8 mouse cellular contexts compared by ENCODE assay signal in genomic region chr10:87649091-87649490, GRCm38 (mm10).
DNase-seq lines count a peak whose midpoint lies in the region; ATAC-seq lines count a peak whose summit lies in the region.

No protein-coding gene starts in this region.

- H3K4me1 ChIP-seq in hindbrain, embryonic 14.5 days (replicated peaks; ENCODE audit: control insufficient read depth, insufficient read depth, low read length), result no peaks in the 10 kb centered on the region
- H3K4me1 ChIP-seq in hindbrain, embryonic 16.5 days (ENCODE audit: control insufficient read depth, insufficient read depth, low read depth, low read length), result no peaks in the 10 kb centered on the region
- no peaks in the 10 kb centered on the region for H3K4me1 ChIP-seq in limb, embryonic 10.5 days

- no peak overlapping the region for H3K9ac ChIP-seq in hindbrain, embryonic 14.5 days
- no peak overlapping the region for H3K9ac ChIP-seq in hindbrain, embryonic 16.5 days (ENCODE audit: low read depth, low read length)

- H3K27me3 ChIP-seq in hindbrain, embryonic 14.5 days (ENCODE audit: control insufficient read depth, insufficient read depth, low read length), result no peaks in the 10 kb centered on the region
- H3K27me3 ChIP-seq in hindbrain, embryonic 16.5 days (replicated peaks; ENCODE audit: control insufficient read depth, insufficient read depth, low read length), result no peaks in the 10 kb centered on the region
- H3K27me3 ChIP-seq in limb, embryonic 10.5 days (ENCODE audit: low read depth, poor library complexity, severe bottlenecking), result no peaks in the 10 kb centered on the region

- no peak overlapping the region for H3K4me2 ChIP-seq in hindbrain, embryonic 14.5 days (replicated peaks)
- no peak overlapping the region for H3K4me2 ChIP-seq in hindbrain, embryonic 16.5 days (ENCODE audit: low read length)

- DNase-seq in hindbrain, embryonic 14.5 days (ENCODE audit: low spot score), result peak; percentile 65
- DNase-seq in urinary bladder, postnatal 25 days (ENCODE audit: low spot score), result peak; percentile 14
- DNase-seq in urinary bladder, postnatal 4 days (ENCODE audit: low spot score in 2 of 2), result no peak
- peak; percentile 35 for DNase-seq in embryo, embryonic 11.5 days (ENCODE audit: low read depth, low spot score)
- DNase-seq in limb, embryonic 10.5 days (ENCODE audit: low spot score), result peak; percentile 32
- no peak for DNase-seq in thymus, postnatal 25 days
- no peak for DNase-seq in B cell, adult 2 months

- H3K36me3 ChIP-seq in hindbrain, embryonic 14.5 days (replicated peaks; ENCODE audit: control insufficient read depth, insufficient read depth), result no peaks in the 10 kb centered on the region
- H3K36me3 ChIP-seq in hindbrain, embryonic 16.5 days (ENCODE audit: control insufficient read depth, insufficient read depth, low read length), result no peaks in the 10 kb centered on the region
- no peaks in the 10 kb centered on the region for H3K36me3 ChIP-seq in limb, embryonic 10.5 days

- no peak for ATAC-seq in hindbrain, embryonic 14.5 days (ENCODE audit: low FRiP score)
- no peak for ATAC-seq in hindbrain, embryonic 16.5 days

- H3K4me3 ChIP-seq in hindbrain, embryonic 14.5 days (replicated peaks; ENCODE audit: low read length), result no peak overlapping the region
- H3K4me3 ChIP-seq in hindbrain, embryonic 16.5 days (ENCODE audit: low read length), result no peak overlapping the region
- H3K4me3 ChIP-seq in limb, embryonic 10.5 days, result no peak overlapping the region

- WGBS in hindbrain, embryonic 14.5 days, result 34% methylated on average over 1 of the region's 1 CpGs
- 20% methylated on average over 1 of the region's 1 CpGs for WGBS in hindbrain, embryonic 16.5 days
- WGBS in limb, embryonic 10.5 days, result 13% methylated on average over 1 of the region's 1 CpGs

- no peaks in the 10 kb centered on the region for H3K9me3 ChIP-seq in hindbrain, embryonic 14.5 days (ENCODE audit: control insufficient read depth, low read length)
- H3K9me3 ChIP-seq in hindbrain, embryonic 16.5 days (ENCODE audit: control insufficient read depth, low read length), result no peaks in the 10 kb centered on the region
- H3K9me3 ChIP-seq in limb, embryonic 10.5 days (replicated peaks), result no peaks in the 10 kb centered on the region; the same call in 1 of the 2 replicates

- no peak overlapping the region for H3K27ac ChIP-seq in hindbrain, embryonic 14.5 days
- no peak overlapping the region for H3K27ac ChIP-seq in hindbrain, embryonic 16.5 days (ENCODE audit: low read depth, low read length)
- H3K27ac ChIP-seq in limb, embryonic 10.5 days, result no peak overlapping the region

Comparison
In these comparisons a context has a peak if more than half of its experiments do, and no peak if none do; other contexts are left out.
1. DNase-seq: peak in hindbrain, embryonic 14.5 days (single experiment), urinary bladder, postnatal 25 days (single experiment), embryo, embryonic 11.5 days (single experiment) and limb, embryonic 10.5 days (single experiment); none in urinary bladder, postnatal 4 days (0 of 2), thymus, postnatal 25 days (single experiment) and B cell, adult 2 months (0 of 2).